Mouse (Mus musculus) lung, embryonic 14.5 days (tissue): ENCODE results near the gene Kri1. TPM values are rescaled to one million over a fixed set of nuclear protein-coding genes. Genes with fewer than 3 reads are reported as not detected.
"Not testable (repeated sequence)": the region's sequence is repeated elsewhere in the genome, so short reads cannot be mapped to it uniquely, and the experiment has no call there.

ENCODE experiments used
- ATAC-seq: fragments of 200-750 bp; cut with Nextera tagmentation; 2 replicates; pipeline ENCODE4 v1.8.0; 2017; ENCODE audit warnings: mild to moderate bottlenecking, moderate TSS enrichment, moderate library complexity; ENCODE audit not compliant: insufficient read depth
- DNase-seq: peaks from one replicate; pipeline ENCODE4 v3.0.0-alpha.2; 2015
- H3K27ac ChIP-seq: fragments of 300-500 bp; sonication (generic); 2 replicates; pipeline ENCODE4 v1.5.1; 2014; ENCODE audit warnings: low read depth, mild to moderate bottlenecking, moderate library complexity
- H3K27me3 ChIP-seq: fragments of 300-500 bp; sonication (generic); 2 replicates; pipeline ENCODE4 v1.6.1; 2014; ENCODE audit warnings: low read length, control low read depth; ENCODE audit not compliant: insufficient read depth
- H3K36me3 ChIP-seq: fragments of 300-500 bp; sonication (generic); 2 replicates; pipeline ENCODE4 v1.6.1; 2014; ENCODE audit warnings: control low read depth; ENCODE audit not compliant: insufficient read depth
- H3K4me1 ChIP-seq: fragments of 300-500 bp; sonication (generic); 2 replicates; pipeline ENCODE4 v1.6.1; 2014; ENCODE audit warnings: antibody characterized with exemption, control low read depth; ENCODE audit not compliant: insufficient read depth
- H3K4me2 ChIP-seq: fragments of 300-500 bp; sonication (generic); 2 replicates; pipeline ENCODE4 v1.6.1; 2014; ENCODE audit warnings: mild to moderate bottlenecking
- H3K4me3 ChIP-seq: fragments of 300-500 bp; sonication (generic); 2 replicates; pipeline ENCODE4 v1.5.1; 2014; ENCODE audit warnings: low read depth, low read length
- H3K9ac ChIP-seq: fragments of 300-500 bp; sonication (generic); 2 replicates; pipeline ENCODE4 v1.6.1; 2014
- H3K9me3 ChIP-seq: fragments of 300-500 bp; sonication (generic); 2 replicates; pipeline ENCODE4 v1.6.1; 2016; ENCODE audit warnings: low read depth, low read length, control low read depth
- CTCF ChIP-seq: IDR thresholded peaks from 2 replicates; pipeline ENCODE4 v1.5.1; 2016; ENCODE audit warnings: antibody characterized with exemption, low read depth
- WGBS: fragments of 180-500 bp; shearing (Covaris S2); extraction: QIAGEN DNeasy Blood & Tissue Kit; methylation state at CpG from one replicate; pipeline ENCODE4 v1.1.7; 2014; 5-methylcytosine and 5-hydroxymethylcytosine counted together
- polyA plus RNA-seq: library from polyadenylated mRNA; unstranded; fragments of >200 nt; fragmentation: Nextera tagmentation; extraction: Ambion mirVana; gene quantifications from 2 replicates; pipeline ENCODE4 v1.2.1, GENCODE M21; 2014

Kri1 gene
- polyA plus RNA-seq, 1 experiment from 2014 or later = 14.3 TPM

- WGBS = 81% methylated on average over 10 of the region's 10 CpGs
- Histone ChIP-seq H3K9ac (no peak overlapping the region), H3K4me3 (no peak overlapping the region), H3K27me3 (no peaks in the 10 kb centered on the region), H3K36me3 (0 out of 2 replicates have a peak, but pooled peaks cover 6% of the 10 kb centered on the region), H3K4me2 (no peak overlapping the region), H3K27ac (no peak overlapping the region), H3K9me3 (no peaks in the 10 kb centered on the region), H3K4me1 (no peaks in the 10 kb centered on the region)
- TF ChIP-seq CTCF = no peak
- DNase-seq = no peak
- ATAC-seq = no peak
These were observed 11.2 kb upstream of the Kri1 start for GRCm38 (mm10) chr9:21299014-21299413.

- 87% methylated on average over 3 of the region's 3 CpGs for WGBS
- no peak for TF ChIP-seq CTCF
- H3K27ac ChIP-seq = no peak overlapping the region
- no peaks in the 10 kb centered on the region for H3K36me3 ChIP-seq
- peak overlapping the region; percentile 59 for H3K4me2 ChIP-seq
- peaks cover 12% of the 10 kb centered on the region; the same call in 1 of the 2 replicates for H3K4me1 ChIP-seq
- no peaks in the 10 kb centered on the region for H3K9me3 ChIP-seq
- H3K9ac ChIP-seq = no peak overlapping the region
- no peak overlapping the region for H3K4me3 ChIP-seq
- no peaks in the 10 kb centered on the region for H3K27me3 ChIP-seq
- DNase-seq (no peak), ATAC-seq (no peak)
These were observed 4.5 kb upstream of the Kri1 start for GRCm38 (mm10) chr9:21292271-21292670.

DNA sequence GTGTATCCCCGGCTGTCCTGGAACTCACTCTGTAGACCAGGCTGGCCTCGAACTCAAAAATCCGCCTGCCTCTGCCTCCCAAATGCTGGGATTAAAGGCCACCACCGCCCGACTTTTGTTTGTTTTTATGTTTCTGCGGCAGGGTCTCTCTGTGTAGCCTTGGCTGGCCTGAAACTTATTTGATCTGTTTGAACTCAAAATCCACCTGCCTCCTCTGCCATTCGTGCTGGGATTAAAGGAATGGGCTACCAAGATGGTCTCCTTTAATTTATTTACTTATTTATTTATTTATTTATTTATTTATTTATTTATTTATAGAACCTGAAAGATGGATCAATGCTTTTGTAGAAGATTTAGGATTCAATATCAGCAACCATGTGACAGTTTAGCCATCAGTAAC, 4.1 kb upstream of the Kri1 start:
- DNase-seq, H3K36me3 ChIP-seq, H3K9me3 ChIP-seq, H3K27me3 ChIP-seq, ATAC-seq: not testable (repeated sequence)
- 10% methylated on average over 7 of the region's 7 CpGs for WGBS
- H3K4me3 ChIP-seq = peak overlapping the region; percentile 61
- H3K4me2 ChIP-seq = peak overlapping the region; percentile 59
- H3K9ac ChIP-seq = peak overlapping the region; percentile 53
- peak overlapping the region; percentile 91 for H3K27ac ChIP-seq
- H3K4me1 ChIP-seq = peaks cover 15% of the 10 kb centered on the region; the same call in 1 of the 2 replicates

DNA sequence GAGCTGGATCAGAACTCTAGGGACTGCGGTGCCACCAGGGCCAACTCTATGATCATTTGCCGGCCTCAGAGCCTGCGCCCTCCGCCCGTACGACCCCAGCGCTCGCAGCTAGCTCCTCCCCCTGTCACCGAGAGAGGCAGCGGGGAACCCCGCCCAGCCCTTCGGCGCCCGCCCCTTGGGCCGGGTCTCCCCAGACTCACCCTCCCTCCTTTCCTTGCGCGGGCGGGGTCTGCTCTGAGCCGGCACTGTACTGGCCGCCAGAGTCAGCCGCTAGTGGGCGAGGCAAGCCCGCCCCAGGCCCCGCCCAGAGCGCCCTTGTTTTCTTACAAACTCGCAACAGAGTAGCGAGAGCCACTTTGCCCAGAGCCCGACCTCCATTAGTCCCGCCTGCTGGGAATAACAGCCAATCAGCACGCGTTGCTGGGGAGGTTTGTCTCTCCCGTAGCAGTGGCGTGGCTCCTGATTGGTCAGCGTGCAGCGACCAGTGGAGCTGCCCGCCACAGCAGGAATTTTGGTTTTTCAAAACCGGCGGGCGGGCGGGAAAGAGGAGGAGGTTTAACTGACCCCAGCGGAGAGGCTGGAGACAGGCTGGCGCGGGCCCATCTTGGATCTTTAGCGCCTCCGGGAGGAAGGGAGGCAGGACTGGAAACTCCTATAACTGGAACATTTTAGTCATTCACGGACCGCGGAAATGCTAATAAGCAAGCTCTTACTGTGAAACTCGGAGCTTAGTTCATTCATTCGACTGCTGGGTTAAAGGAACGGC, 3.4 kb upstream of the Kri1 start, which contains the start of gene Cdkn2d:
Gene Cdkn2d, minus strand, starts transcription at position 386 of the 766 bp plus-strand sequence.
- H3K4me2 ChIP-seq = peak within 1 kb of the TSS; percentile 75
- no peaks in the 10 kb centered on the region for H3K27me3 ChIP-seq
- H3K9me3 ChIP-seq = no peaks in the 10 kb centered on the region
- no peaks in the 10 kb centered on the region for H3K36me3 ChIP-seq
- H3K4me1 ChIP-seq = peaks cover 21% of the 10 kb centered on the region; the same call in 1 of the 2 replicates
- ATAC-seq = peak; percentile 97
- H3K9ac ChIP-seq = peak within 1 kb of the TSS; percentile 71
- under 1% methylated on average over 51 of the region's 51 CpGs for WGBS
- peak within 1 kb of the TSS; percentile 91 for H3K27ac ChIP-seq
- peak; percentile 100 for DNase-seq
- peak within 1 kb of the TSS; percentile 61 for H3K4me3 ChIP-seq
- TF ChIP-seq CTCF = peak; percentile 45

GRCm38 (mm10) chr9:21290589-21290988, 2.8 kb upstream of the Kri1 start:
- Histone ChIP-seq H3K27me3 (no peaks in the 10 kb centered on the region), H3K9ac (peak overlapping the region; percentile 71), H3K27ac (peak overlapping the region; percentile 78), H3K4me3 (peak overlapping the region; percentile 61), H3K4me1 (peaks cover 21% of the 10 kb centered on the region; the same call in 1 of the 2 replicates), H3K4me2 (peak overlapping the region; percentile 75), H3K36me3 (no peaks in the 10 kb centered on the region), H3K9me3 (no peaks in the 10 kb centered on the region)
- ATAC-seq (no peak), DNase-seq (no peak)
- under 1% methylated on average over 20 of the region's 20 CpGs for WGBS
- no peak for TF ChIP-seq CTCF

DNA sequence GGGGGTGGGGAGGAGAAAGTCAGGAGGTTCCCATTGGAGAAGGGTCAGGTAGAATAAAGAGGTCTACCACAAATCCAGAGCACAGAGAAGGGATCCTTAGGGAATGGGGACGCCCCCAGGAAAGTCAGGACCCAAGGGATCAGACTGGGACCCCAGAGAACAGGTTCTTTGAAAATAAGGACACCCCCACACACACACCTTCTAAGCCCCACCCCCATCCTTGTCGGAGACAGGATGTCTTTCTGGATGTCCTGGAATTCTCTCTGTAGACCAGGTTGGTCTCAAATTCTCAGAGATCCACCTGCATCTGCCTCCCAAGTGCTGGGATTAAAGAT, 1.5 kb upstream of the Kri1 start:
- Histone ChIP-seq H3K36me3 (peaks cover 9% of the 10 kb centered on the region), H3K9ac (peak overlapping the region; percentile 71; the same call in 1 of the 2 replicates), H3K4me1 (peaks cover 21% of the 10 kb centered on the region; the same call in 1 of the 2 replicates), H3K27me3 (no peaks in the 10 kb centered on the region), H3K27ac (no peak overlapping the region), H3K4me2 (peak overlapping the region; percentile 75), H3K4me3 (peak overlapping the region; percentile 61), H3K9me3 (no peaks in the 10 kb centered on the region)
- ATAC-seq (no peak), DNase-seq (no peak)
- no peak for TF ChIP-seq CTCF
- 68% methylated on average over 2 of the region's 2 CpGs for WGBS
